ENCODE assay signal across 22 mouse cellular contexts in genomic region chr10:44449666-44450065, GRCm38 (mm10).
A peak's percentile ranks its signal among the peaks of the same experiment; 100 is the strongest.
DNase-seq lines count a peak whose midpoint lies in the region; ATAC-seq lines count a peak whose summit lies in the region.
"Had no signal": no experiment of that assay in that cellular context is flagged by ENCODE, and none has a peak within 500 bp of the region (broad histone marks: within the 10 kb centered on the region; RNA-seq: fewer than 3 reads in every experiment).

No protein-coding gene starts in this region.

- H3K9me3 ChIP-seq in midbrain, embryonic 11.5 days (ENCODE audit: control insufficient read depth, low read length), result no peaks in the 10 kb centered on the region
- H3K9me3 ChIP-seq: forebrain, embryonic 10.5 days; heart, embryonic 15.5 days; limb, embryonic 13.5 days; liver, embryonic 13.5 days; midbrain, embryonic 13.5 days; neural tube, embryonic 15.5 days had no signal

- no peak overlapping the region for H3K4me3 ChIP-seq in midbrain, embryonic 11.5 days (ENCODE audit: low read depth, low read length)
- H3K4me3 ChIP-seq: forebrain, embryonic 10.5 days; heart, embryonic 15.5 days; limb, embryonic 13.5 days; liver, embryonic 13.5 days; midbrain, embryonic 13.5 days; neural tube, embryonic 15.5 days had no signal

- H3K9ac ChIP-seq in midbrain, embryonic 11.5 days (ENCODE audit: low read length), result no peak overlapping the region
- H3K9ac ChIP-seq: heart, embryonic 15.5 days; limb, embryonic 13.5 days; liver, embryonic 13.5 days; lung, embryonic 14.5 days; midbrain, embryonic 13.5 days; neural tube, embryonic 15.5 days had no signal

- peak; percentile 39; the same call in 1 of the 2 replicates for ATAC-seq in granulocyte monocyte progenitor cell, adult 5-6 weeks (replicated peaks; ENCODE audit: poor library complexity, severe bottlenecking)
- ATAC-seq in monocyte, adult 5-6 weeks (replicated peaks; ENCODE audit: insufficient number of reproducible peaks, low FRiP score, low TSS enrichment, poor library complexity, severe bottlenecking), result 0 out of 2 replicates have a peak, but pooled peaks have one; percentile 34
- ATAC-seq in midbrain, embryonic 11.5 days (ENCODE audit: low FRiP score), result no peak
- ATAC-seq: hindbrain, embryonic 16.5 days; midbrain, embryonic 13.5 days had no signal

- H3K27ac ChIP-seq in midbrain, embryonic 11.5 days (ENCODE audit: low read depth, low read length), result no peak overlapping the region
- H3K27ac ChIP-seq: forebrain, embryonic 10.5 days; heart, embryonic 15.5 days; limb, embryonic 13.5 days; liver, embryonic 13.5 days; macrophage; midbrain, embryonic 13.5 days; neural tube, embryonic 15.5 days had no signal

- DNase-seq in thymus, postnatal 0 days (ENCODE audit: low spot score), result peak; percentile 51
- DNase-seq in thymus, postnatal 4 days, result no peak
- no peak for DNase-seq in gastrocnemius, postnatal 10 days
- no peak for DNase-seq in kidney, postnatal 4 days
- no peak for DNase-seq in lung, postnatal 14 days
- DNase-seq in midbrain, embryonic 11.5 days (ENCODE audit: low spot score, missing footprints), result no peak
- DNase-seq: cerebellum, adult 2 months; heart, postnatal 4 days; kidney, adult 8-10 months; kidney, postnatal 25 days; layer of hippocampus, adult 9-11 months; liver, embryonic 13.5 days; lung, embryonic 14.5 days had no signal

- H3K4me1 ChIP-seq in midbrain, embryonic 11.5 days (ENCODE audit: control insufficient read depth, insufficient read depth, low read length), result no peaks in the 10 kb centered on the region
- H3K4me1 ChIP-seq: heart, embryonic 15.5 days; midbrain, embryonic 13.5 days; neural tube, embryonic 15.5 days had no signal

- H3K36me3 ChIP-seq in midbrain, embryonic 11.5 days (ENCODE audit: control insufficient read depth, insufficient read depth, low read length), result no peaks in the 10 kb centered on the region
- H3K36me3 ChIP-seq: forebrain, embryonic 10.5 days; heart, embryonic 15.5 days; limb, embryonic 13.5 days; liver, embryonic 13.5 days; midbrain, embryonic 13.5 days; neural tube, embryonic 15.5 days had no signal

- no peaks in the 10 kb centered on the region; the same call in 1 of the 2 replicates for H3K27me3 ChIP-seq in midbrain, embryonic 11.5 days (ENCODE audit: control insufficient read depth, insufficient read depth, low read length)
- H3K27me3 ChIP-seq: liver, embryonic 13.5 days; neural tube, embryonic 15.5 days had no signal

- no peak overlapping the region for H3K4me2 ChIP-seq in midbrain, embryonic 11.5 days
- H3K4me2 ChIP-seq: heart, embryonic 15.5 days; limb, embryonic 13.5 days; liver, embryonic 13.5 days; lung, embryonic 14.5 days; midbrain, embryonic 13.5 days; neural tube, embryonic 15.5 days had no signal

- 61% methylated on average over 5 of the region's 5 CpGs for WGBS in midbrain, embryonic 11.5 days
